Mouse (Mus musculus): ENCODE measurements around the gene Acsm5.
"Not testable (repeated sequence)": the region's sequence is repeated elsewhere in the genome, so short reads cannot be mapped to it uniquely, and the experiment has no call there.

The Acsm5 gene

GRCm38 (mm10) chr7:119550471-119551222, 31.4 kb downstream of the Acsm5 start:
- DNase-seq, result no peak

GRCm38 (mm10) chr7:119554040-119554439, 34.8 kb downstream of the Acsm5 start, which contains the start of gene Acsm2:
Gene Acsm2 (plus strand): TSS chr7:119554340.
- DNase-seq, result no peak

- DNase-seq, result no peak
Measured at GRCm38 (mm10) chr7:119559789-119560451, 40.7 kb downstream of the Acsm5 start.

GRCm38 (mm10) chr7:119560452-119560835, 41.2 kb downstream of the Acsm5 start:
- DNase-seq, result no peak

- DNase-seq, result no peak
Measured at GRCm38 (mm10) chr7:119561441-119561840, 42.2 kb downstream of the Acsm5 start.

GRCm38 (mm10) chr7:119562476-119562875, 43.2 kb downstream of the Acsm5 start:
- not testable (repeated sequence) for DNase-seq

GRCm38 (mm10) chr7:119594530-119595107, 75.4 kb downstream of the Acsm5 start:
- no peak for DNase-seq
